Mouse (Mus musculus) hindbrain, embryonic 16.5 days (tissue): ENCODE results near the gene Manba. TPM values are rescaled to one million over a fixed set of nuclear protein-coding genes. Genes with fewer than 3 reads are reported as not detected.

Experiments used
- ATAC-seq: fragments of 200-750 bp; cut with Nextera tagmentation; 2 replicates; pipeline ENCODE4 v1.8.0; 2017; ENCODE audit warnings: moderate TSS enrichment, moderate library complexity
- H3K27ac ChIP-seq: fragments of 300-500 bp; sonication (generic); 2 replicates; pipeline ENCODE4 v1.5.1; 2014; ENCODE audit warnings: low read depth, mild to moderate bottlenecking, control low read depth, low read length, moderate library complexity
- H3K27me3 ChIP-seq: fragments of 300-500 bp; sonication (generic); replicated peaks from 2 replicates; pipeline ENCODE4 v1.6.1; 2014; ENCODE audit warnings: low read length; ENCODE audit not compliant: control insufficient read depth, insufficient read depth
- H3K36me3 ChIP-seq: fragments of 300-500 bp; sonication (generic); 2 replicates; pipeline ENCODE4 v1.6.1; 2014; ENCODE audit warnings: mild to moderate bottlenecking, low read length, moderate library complexity, mixed read lengths; ENCODE audit not compliant: control insufficient read depth, insufficient read depth
- H3K4me1 ChIP-seq: fragments of 300-500 bp; sonication (generic); 2 replicates; pipeline ENCODE4 v1.6.1; 2014; ENCODE audit warnings: low read depth, low read length; ENCODE audit not compliant: control insufficient read depth, insufficient read depth
- H3K4me2 ChIP-seq: fragments of 300-500 bp; sonication (generic); 2 replicates; pipeline ENCODE4 v1.6.1; 2014; ENCODE audit warnings: mild to moderate bottlenecking, low read length, control low read depth, moderate library complexity
- H3K4me3 ChIP-seq: fragments of 300-500 bp; sonication (generic); 2 replicates; pipeline ENCODE4 v1.5.1; 2014; ENCODE audit warnings: mild to moderate bottlenecking, low read length, control low read depth, moderate library complexity
- H3K9ac ChIP-seq: fragments of 300-500 bp; sonication (generic); 2 replicates; pipeline ENCODE4 v1.6.1; 2014; ENCODE audit warnings: low read depth, mild to moderate bottlenecking, control low read depth, low read length, moderate library complexity
- H3K9me3 ChIP-seq: fragments of 300-500 bp; sonication (generic); 2 replicates; pipeline ENCODE4 v1.6.1; 2014; ENCODE audit warnings: mild to moderate bottlenecking, low read length, moderate library complexity; ENCODE audit not compliant: control insufficient read depth
- WGBS: fragments of 180-500 bp; shearing (Covaris S2); extraction: QIAGEN DNeasy Blood & Tissue Kit; methylation state at CpG from one replicate; pipeline ENCODE4 v1.1.7; 2014; 5-methylcytosine and 5-hydroxymethylcytosine counted together
- polyA plus RNA-seq: library from polyadenylated mRNA; unstranded; fragments of >200 nt; fragmentation: Nextera tagmentation; extraction: Ambion mirVana; gene quantifications from 2 replicates; pipeline ENCODE4 v1.2.1, GENCODE M21; 2015

Manba gene
- polyA plus RNA-seq, 1 experiment from 2014 or later, result 9.0 TPM

GRCm38 (mm10) chr3:135592011-135592410 lies 106.6 kb downstream of the Manba start:
- Histone ChIP-seq H3K9ac (no peak overlapping the region), H3K9me3 (no peaks in the 10 kb centered on the region), H3K27ac (no peak overlapping the region), H3K4me2 (no peak overlapping the region), H3K27me3 (no peaks in the 10 kb centered on the region), H3K36me3 (peaks cover 15% of the 10 kb centered on the region; the same call in 1 of the 2 replicates), H3K4me3 (no peak overlapping the region), H3K4me1 (no peaks in the 10 kb centered on the region)
- 82% methylated on average over 4 of the region's 4 CpGs for WGBS
- ATAC-seq, result peak; percentile 63

- Histone ChIP-seq H3K9ac (no peak overlapping the region), H3K9me3 (no peaks in the 10 kb centered on the region), H3K36me3 (peaks cover 10% of the 10 kb centered on the region; the same call in 1 of the 2 replicates), H3K4me3 (no peak overlapping the region), H3K4me1 (no peaks in the 10 kb centered on the region), H3K27ac (no peak overlapping the region), H3K27me3 (no peaks in the 10 kb centered on the region), H3K4me2 (no peak overlapping the region)
- no peak for ATAC-seq
- 82% methylated on average over 21 of the region's 21 CpGs for WGBS
Observed at GRCm38 (mm10) chr3:135594238-135594917, 109.0 kb downstream of the Manba start.

- WGBS, result 73% methylated on average over 4 of the region's 4 CpGs
- H3K4me1 ChIP-seq, result no peaks in the 10 kb centered on the region
- H3K4me2 ChIP-seq, result no peak overlapping the region
- H3K27me3 ChIP-seq, result no peaks in the 10 kb centered on the region
- peaks cover 12% of the 10 kb centered on the region for H3K36me3 ChIP-seq
- H3K4me3 ChIP-seq, result no peak overlapping the region
- H3K9me3 ChIP-seq, result no peaks in the 10 kb centered on the region
- no peak for ATAC-seq
- H3K27ac ChIP-seq, result no peak overlapping the region
- H3K9ac ChIP-seq, result no peak overlapping the region
Observed at GRCm38 (mm10) chr3:135597014-135597413, 111.6 kb downstream of the Manba start.

GRCm38 (mm10) chr3:135598355-135598754 lies 112.9 kb downstream of the Manba start:
- Histone ChIP-seq H3K27ac (no peak overlapping the region), H3K4me1 (no peaks in the 10 kb centered on the region), H3K4me2 (no peak overlapping the region), H3K9ac (no peak overlapping the region), H3K9me3 (no peaks in the 10 kb centered on the region), H3K4me3 (no peak overlapping the region), H3K36me3 (peaks cover 12% of the 10 kb centered on the region), H3K27me3 (no peaks in the 10 kb centered on the region)
- ATAC-seq, result no peak
- 92% methylated on average over 3 of the region's 3 CpGs for WGBS

DNA sequence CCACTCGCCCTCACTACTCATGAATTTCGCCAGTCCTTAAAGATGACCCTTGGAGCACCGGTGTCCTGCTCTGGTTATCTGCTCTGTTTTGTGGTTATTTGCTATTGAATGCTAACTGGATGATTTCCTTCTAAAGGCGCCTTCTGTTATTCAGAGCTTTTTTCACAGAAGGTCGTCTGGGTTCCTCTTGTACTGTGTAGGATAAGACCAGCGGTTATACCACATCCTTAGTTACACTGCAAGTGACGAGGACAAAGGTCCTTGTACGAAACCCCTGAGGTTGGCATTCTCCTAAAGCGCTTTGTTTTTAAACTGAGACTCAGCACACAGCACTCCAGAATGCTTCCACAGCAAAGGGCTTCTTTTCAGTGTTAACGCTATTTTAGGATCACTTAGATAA lies 117.3 kb downstream of the Manba start:
- H3K4me3 ChIP-seq, result no peak overlapping the region
- no peaks in the 10 kb centered on the region for H3K27me3 ChIP-seq
- H3K9ac ChIP-seq, result no peak overlapping the region
- H3K27ac ChIP-seq, result no peak overlapping the region
- H3K4me1 ChIP-seq, result no peaks in the 10 kb centered on the region
- no peak for ATAC-seq
- H3K4me2 ChIP-seq, result no peak overlapping the region
- WGBS, result 83% methylated on average over 10 of the region's 10 CpGs
- no peaks in the 10 kb centered on the region for H3K9me3 ChIP-seq
- peaks cover 15% of the 10 kb centered on the region for H3K36me3 ChIP-seq

DNA sequence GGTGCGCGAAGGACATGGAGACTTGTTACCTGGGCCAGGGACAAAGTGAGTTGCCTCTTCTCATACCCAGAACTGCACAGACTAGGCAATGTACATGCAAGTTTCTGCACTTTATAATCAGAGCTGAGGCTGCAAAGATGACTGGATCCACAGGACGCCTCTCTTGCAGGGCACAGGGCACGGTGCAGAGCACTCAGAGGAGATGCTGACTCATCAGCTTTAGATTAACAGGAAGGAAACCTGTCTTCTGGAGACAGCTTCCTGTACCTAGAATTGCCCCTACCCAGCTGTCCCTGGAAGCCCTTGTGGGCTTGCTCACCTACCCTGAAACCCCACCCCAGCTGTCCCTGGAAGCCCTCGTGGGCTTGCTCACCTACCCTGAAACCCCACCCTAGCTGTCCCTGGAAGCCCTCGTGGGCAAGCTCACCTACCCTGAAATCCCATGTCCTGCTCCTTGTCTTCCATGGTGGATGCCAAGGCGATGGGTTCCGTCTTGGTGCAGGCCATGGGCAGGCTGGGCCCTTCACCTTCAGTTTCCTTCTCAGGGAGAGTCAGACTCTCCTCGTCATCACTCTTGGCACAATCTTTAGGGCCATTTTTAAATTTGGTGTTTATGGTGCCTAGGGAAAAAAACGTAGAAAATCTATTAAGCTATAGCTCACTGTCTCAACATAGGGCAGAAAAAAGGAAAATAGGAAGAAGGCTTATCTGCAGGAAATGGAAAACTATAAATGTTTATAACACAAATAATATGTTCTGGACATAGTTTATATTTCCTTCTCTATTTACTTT lies 119.4 kb downstream of the Manba start:
- 90% methylated on average over 10 of the region's 10 CpGs for WGBS
- Histone ChIP-seq H3K4me1 (no peaks in the 10 kb centered on the region), H3K4me2 (no peak overlapping the region), H3K9me3 (no peaks in the 10 kb centered on the region), H3K9ac (no peak overlapping the region), H3K4me3 (no peak overlapping the region), H3K27ac (no peak overlapping the region), H3K27me3 (no peaks in the 10 kb centered on the region), H3K36me3 (peaks cover 15% of the 10 kb centered on the region)
- ATAC-seq, result no peak

- Histone ChIP-seq H3K9me3 (no peaks in the 10 kb centered on the region), H3K36me3 (peaks cover 15% of the 10 kb centered on the region), H3K4me1 (peaks cover 2% of the 10 kb centered on the region), H3K4me3 (no peak overlapping the region), H3K27me3 (no peaks in the 10 kb centered on the region), H3K27ac (no peak overlapping the region), H3K4me2 (no peak overlapping the region), H3K9ac (no peak overlapping the region)
- ATAC-seq, result no peak
- 70% methylated on average over 4 of the region's 4 CpGs for WGBS
Observed at GRCm38 (mm10) chr3:135605474-135605873, 120.1 kb downstream of the Manba start.

DNA sequence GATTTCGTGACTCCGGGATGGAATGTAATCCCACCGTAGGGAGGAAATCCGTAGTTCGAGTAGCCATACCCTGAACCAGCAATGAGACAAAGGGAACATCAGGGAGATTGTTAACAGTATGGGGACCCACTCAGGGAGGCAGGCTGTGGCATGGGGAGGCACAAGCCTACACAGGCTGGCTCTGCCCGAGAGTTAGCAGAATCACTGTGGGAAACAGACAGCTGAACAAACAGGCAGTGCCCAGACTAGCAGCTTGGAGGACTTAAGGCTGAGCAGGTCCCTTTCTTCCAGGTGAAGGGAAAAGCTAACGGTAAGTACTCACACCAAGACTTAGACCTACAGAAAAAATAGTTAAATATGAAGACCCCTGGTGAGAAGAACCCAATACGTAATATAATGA lies 121.2 kb downstream of the Manba start:
- 89% methylated on average over 8 of the region's 8 CpGs for WGBS
- Histone ChIP-seq H3K9ac (no peak overlapping the region), H3K27ac (no peak overlapping the region), H3K36me3 (peaks cover 10% of the 10 kb centered on the region), H3K4me1 (peaks cover 2% of the 10 kb centered on the region), H3K4me3 (no peak overlapping the region), H3K9me3 (no peaks in the 10 kb centered on the region), H3K27me3 (no peaks in the 10 kb centered on the region), H3K4me2 (no peak overlapping the region)
- ATAC-seq, result no peak

GRCm38 (mm10) chr3:135607021-135607420 lies 121.6 kb downstream of the Manba start:
- H3K9me3 ChIP-seq, result no peaks in the 10 kb centered on the region
- peaks cover 10% of the 10 kb centered on the region for H3K36me3 ChIP-seq
- WGBS, result 83% methylated on average over 9 of the region's 9 CpGs

More at GRCm38 (mm10) chr3:135607021-135607420, 121.6 kb downstream of the Manba start:
- no peak overlapping the region for H3K27ac ChIP-seq
- no peak for ATAC-seq
- H3K9ac ChIP-seq, result no peak overlapping the region
- no peaks in the 10 kb centered on the region for H3K27me3 ChIP-seq
- no peak overlapping the region for H3K4me3 ChIP-seq
- no peak overlapping the region for H3K4me2 ChIP-seq
- H3K4me1 ChIP-seq, result peaks cover 2% of the 10 kb centered on the region
